Mouse (Mus musculus) cerebellum, adult 2 months (tissue): ENCODE data around the gene Olfr1221.
"Not testable (repeated sequence)": the region's sequence is repeated elsewhere in the genome, so short reads cannot be mapped to it uniquely, and the experiment has no call there.

Experiments
- CTCF ChIP-seq: fragments of 200-500 bp; IDR thresholded peaks from 2 replicates; pipeline ENCODE4 v1.5.1; 2011; ENCODE audit warnings: low read depth, mild to moderate bottlenecking, control low read depth, low read length, moderate library complexity, borderline replicate concordance; ENCODE audit not compliant: insufficient read depth
- POLR2A ChIP-seq: fragments of 200-500 bp; IDR thresholded peaks from 2 replicates; pipeline ENCODE4 v1.6.1; 2011; ENCODE audit warnings: low read length, control low read depth, borderline replicate concordance; ENCODE audit not compliant: insufficient read depth

- not testable (repeated sequence) for TF ChIP-seq CTCF, POLR2A
Observed at GRCm38 (mm10) chr2:89163991-89164390, 46.9 kb upstream of the Olfr1221 start, which contains the start of gene Olfr1224-ps1.
